Mouse (Mus musculus) liver, embryonic 16.5 days (tissue): ENCODE measurements at regions not wholly inside any gene's neighbourhood (a gene's known extent, or its start where the extent isn't known, plus 50 kb on each side); places are given as distances from the start of the nearest gene placed in this dataset.

Source experiments
- ATAC-seq: fragments of 200-750 bp; cut with Nextera tagmentation; 2 replicates; pipeline ENCODE4 v1.8.0; 2017; ENCODE audit warnings: low read depth, mild to moderate bottlenecking, moderate number of reproducible peaks, moderate library complexity
- H3K27ac ChIP-seq: fragments of 300-500 bp; sonication (generic); 2 replicates; pipeline ENCODE4 v1.5.1; 2014; ENCODE audit warnings: mild to moderate bottlenecking, low read length
- H3K27me3 ChIP-seq: fragments of 300-500 bp; sonication (generic); 2 replicates; pipeline ENCODE4 v1.6.1; 2014; ENCODE audit warnings: low read depth, low read length, mixed read lengths; ENCODE audit not compliant: control insufficient read depth, insufficient read depth
- H3K36me3 ChIP-seq: fragments of 300-500 bp; sonication (generic); 2 replicates; pipeline ENCODE4 v1.6.1; 2014; ENCODE audit warnings: mild to moderate bottlenecking; ENCODE audit not compliant: control insufficient read depth, insufficient read depth
- H3K4me1 ChIP-seq: fragments of 300-500 bp; sonication (generic); 2 replicates; pipeline ENCODE4 v1.6.1; 2014; ENCODE audit warnings: low read depth, low read length, mixed read lengths; ENCODE audit not compliant: control insufficient read depth
- H3K4me2 ChIP-seq: fragments of 300-500 bp; sonication (generic); 2 replicates; pipeline ENCODE4 v1.6.1; 2014; ENCODE audit warnings: low read depth, low read length, mixed read lengths
- H3K4me3 ChIP-seq: fragments of 300-500 bp; sonication (generic); 2 replicates; pipeline ENCODE4 v1.5.1; 2014; ENCODE audit warnings: low read depth, mild to moderate bottlenecking, low read length
- H3K9ac ChIP-seq: fragments of 300-500 bp; sonication (generic); 2 replicates; pipeline ENCODE4 v1.6.1; 2014; ENCODE audit warnings: low read depth, low read length
- H3K9me3 ChIP-seq: fragments of 300-500 bp; sonication (generic); replicated peaks from 2 replicates; pipeline ENCODE4 v1.6.1; 2016; ENCODE audit warnings: low read length; ENCODE audit not compliant: control insufficient read depth
- WGBS: fragments of 180-500 bp; shearing (Covaris S2); extraction: QIAGEN DNeasy Blood & Tissue Kit; methylation state at CpG from one replicate; pipeline ENCODE4 v1.1.7; 2014; ENCODE audit not compliant: insufficient replicate concordance; 5-methylcytosine and 5-hydroxymethylcytosine counted together

GRCm38 (mm10) chr10:60952495-60952894, 121.1 kb upstream of the Unc5b start:
- no peak overlapping the region for H3K27ac ChIP-seq
- no peak overlapping the region for H3K4me2 ChIP-seq
- no peak overlapping the region for H3K4me3 ChIP-seq
- no peaks in the 10 kb centered on the region for H3K9me3 ChIP-seq
- no peak for ATAC-seq
- WGBS, result 20% methylated on average over 7 of the region's 7 CpGs
- H3K27me3 ChIP-seq, result no peaks in the 10 kb centered on the region
- H3K36me3 ChIP-seq, result no peaks in the 10 kb centered on the region
- H3K9ac ChIP-seq, result no peak overlapping the region
- H3K4me1 ChIP-seq, result no peaks in the 10 kb centered on the region

DNA sequence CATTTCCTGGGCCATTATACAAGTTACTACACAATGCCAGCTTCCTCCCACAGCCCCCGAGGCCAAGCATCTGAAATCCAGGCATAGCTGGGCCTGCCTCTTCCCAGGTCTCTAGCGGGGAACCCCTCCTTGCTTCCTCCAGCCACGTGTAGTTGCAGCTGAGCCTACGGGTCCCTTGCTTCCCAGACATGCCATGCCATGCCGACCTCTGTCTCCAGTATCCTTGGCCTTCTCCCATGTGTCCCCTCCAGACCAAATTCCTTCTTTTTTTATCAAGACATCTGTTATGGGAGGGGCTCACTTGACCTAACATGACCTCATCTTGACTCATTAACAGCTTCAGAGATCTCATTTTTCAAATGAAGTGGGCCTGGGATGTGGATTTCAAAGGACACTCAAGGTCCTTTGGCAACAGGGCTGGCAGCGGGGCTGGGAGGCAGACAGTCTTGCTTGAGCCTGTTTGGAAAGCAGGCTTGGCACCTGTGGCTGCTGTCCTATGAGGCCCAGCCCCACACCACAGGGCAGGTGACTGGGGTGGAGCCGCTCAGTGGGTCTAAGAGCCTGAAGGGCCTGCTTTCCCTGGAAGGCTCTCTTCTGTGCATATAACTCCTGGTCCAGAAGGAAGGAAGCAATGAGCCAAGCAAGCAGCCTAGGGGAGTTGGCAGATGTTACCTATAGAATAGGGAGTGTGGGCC, 117.7 kb upstream of the Unc5b start:
- Histone ChIP-seq H3K27me3 (no peaks in the 10 kb centered on the region), H3K4me3 (no peak overlapping the region), H3K27ac (no peak overlapping the region), H3K4me2 (no peak overlapping the region), H3K9me3 (no peaks in the 10 kb centered on the region), H3K36me3 (no peaks in the 10 kb centered on the region), H3K4me1 (no peaks in the 10 kb centered on the region), H3K9ac (no peak overlapping the region)
- ATAC-seq, result no peak
- WGBS, result 35% methylated on average over 7 of the region's 7 CpGs

GRCm38 (mm10) chr10:60943074-60943473, 111.7 kb upstream of the Unc5b start:
- Histone ChIP-seq H3K27ac (no peak overlapping the region), H3K9ac (no peak overlapping the region), H3K4me1 (no peaks in the 10 kb centered on the region), H3K9me3 (no peaks in the 10 kb centered on the region), H3K27me3 (no peaks in the 10 kb centered on the region), H3K36me3 (no peaks in the 10 kb centered on the region), H3K4me3 (no peak overlapping the region), H3K4me2 (no peak overlapping the region)
- 45% methylated on average over 6 of the region's 6 CpGs for WGBS
- no peak for ATAC-seq

DNA sequence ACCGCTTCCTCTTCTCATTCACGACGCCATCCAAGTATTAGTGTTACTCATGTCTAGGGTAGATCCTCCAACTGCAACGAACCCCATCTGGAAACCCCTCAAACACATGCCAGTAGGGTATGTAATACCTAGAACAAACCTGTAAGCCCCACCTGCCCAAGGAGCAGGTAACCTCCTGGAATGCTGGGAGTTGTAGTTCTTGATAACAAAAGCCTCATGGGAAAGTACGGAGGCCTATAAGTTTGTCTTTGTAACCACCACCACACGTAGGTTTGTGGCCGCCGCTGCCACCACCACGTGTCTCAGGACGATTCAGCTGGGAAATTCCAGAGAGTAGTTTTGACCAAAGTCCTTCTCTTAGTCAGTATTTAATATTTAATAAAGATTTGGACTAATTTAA, 107.4 kb upstream of the Unc5b start:
- H3K9ac ChIP-seq, result no peak overlapping the region
- no peaks in the 10 kb centered on the region for H3K36me3 ChIP-seq
- no peak overlapping the region for H3K4me3 ChIP-seq
- H3K4me1 ChIP-seq, result no peaks in the 10 kb centered on the region
- H3K4me2 ChIP-seq, result no peak overlapping the region
- H3K27ac ChIP-seq, result no peak overlapping the region
- ATAC-seq, result no peak
- 57% methylated on average over 10 of the region's 10 CpGs for WGBS
- no peaks in the 10 kb centered on the region for H3K9me3 ChIP-seq
- H3K27me3 ChIP-seq, result no peaks in the 10 kb centered on the region

- Histone ChIP-seq H3K36me3 (no peaks in the 10 kb centered on the region), H3K4me2 (no peak overlapping the region), H3K27ac (no peak overlapping the region), H3K4me1 (no peaks in the 10 kb centered on the region; the same call in 1 of the 2 replicates), H3K4me3 (no peak overlapping the region), H3K27me3 (no peaks in the 10 kb centered on the region), H3K9ac (no peak overlapping the region), H3K9me3 (no peaks in the 10 kb centered on the region)
- ATAC-seq, result no peak
- WGBS, result 58% methylated on average over 7 of the region's 7 CpGs
These were observed 106.1 kb upstream of the Unc5b start for GRCm38 (mm10) chr10:60937517-60937866.

DNA sequence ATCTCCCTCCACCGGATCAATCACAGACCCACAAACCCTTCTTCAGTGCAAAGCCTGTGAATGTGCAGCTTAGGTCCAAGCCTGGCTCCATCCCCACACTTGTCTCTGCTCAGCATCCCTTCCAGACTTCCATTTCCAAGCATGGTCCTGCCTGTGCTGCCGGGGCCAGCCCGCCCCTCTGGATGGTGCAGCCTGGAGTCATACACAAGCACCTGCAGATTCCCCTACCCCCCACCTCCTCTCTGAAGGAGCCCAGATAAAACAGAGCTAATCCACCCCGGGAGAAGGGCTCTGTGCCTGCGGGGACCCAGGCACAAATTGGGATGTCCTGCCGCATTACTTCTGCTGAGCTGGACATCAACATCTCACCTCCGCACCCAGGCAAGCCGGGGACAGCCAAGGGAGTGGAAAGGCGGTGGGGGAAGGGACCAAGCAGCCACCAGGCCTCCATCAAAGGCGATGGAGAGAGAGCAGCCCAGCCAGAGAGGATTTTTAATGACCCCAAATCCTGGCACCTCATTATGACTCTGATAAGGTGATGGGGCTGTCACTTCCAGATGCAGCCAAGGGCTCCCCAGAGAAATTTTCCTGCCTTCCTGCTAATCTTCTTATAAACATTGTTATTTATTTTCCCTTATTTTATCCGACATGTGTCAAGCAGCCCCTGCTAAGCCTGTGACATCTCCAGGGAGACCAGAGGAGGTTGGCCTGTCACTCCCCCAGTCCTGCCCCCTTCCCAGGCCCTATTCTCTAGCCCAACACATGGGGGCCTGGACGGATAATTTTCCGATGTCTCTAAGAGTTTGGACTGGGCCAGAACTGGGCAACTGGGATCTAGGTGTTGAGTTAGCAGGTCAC, 105.5 kb upstream of the Unc5b start:
- no peaks in the 10 kb centered on the region for H3K36me3 ChIP-seq
- no peaks in the 10 kb centered on the region; the same call in 1 of the 2 replicates for H3K4me1 ChIP-seq
- no peak overlapping the region for H3K9ac ChIP-seq
- 37% methylated on average over 13 of the region's 13 CpGs for WGBS
- H3K27ac ChIP-seq, result no peak overlapping the region
- H3K27me3 ChIP-seq, result no peaks in the 10 kb centered on the region
- H3K4me3 ChIP-seq, result no peak overlapping the region
- no peak for ATAC-seq
- H3K4me2 ChIP-seq, result no peak overlapping the region
- H3K9me3 ChIP-seq, result no peaks in the 10 kb centered on the region

DNA sequence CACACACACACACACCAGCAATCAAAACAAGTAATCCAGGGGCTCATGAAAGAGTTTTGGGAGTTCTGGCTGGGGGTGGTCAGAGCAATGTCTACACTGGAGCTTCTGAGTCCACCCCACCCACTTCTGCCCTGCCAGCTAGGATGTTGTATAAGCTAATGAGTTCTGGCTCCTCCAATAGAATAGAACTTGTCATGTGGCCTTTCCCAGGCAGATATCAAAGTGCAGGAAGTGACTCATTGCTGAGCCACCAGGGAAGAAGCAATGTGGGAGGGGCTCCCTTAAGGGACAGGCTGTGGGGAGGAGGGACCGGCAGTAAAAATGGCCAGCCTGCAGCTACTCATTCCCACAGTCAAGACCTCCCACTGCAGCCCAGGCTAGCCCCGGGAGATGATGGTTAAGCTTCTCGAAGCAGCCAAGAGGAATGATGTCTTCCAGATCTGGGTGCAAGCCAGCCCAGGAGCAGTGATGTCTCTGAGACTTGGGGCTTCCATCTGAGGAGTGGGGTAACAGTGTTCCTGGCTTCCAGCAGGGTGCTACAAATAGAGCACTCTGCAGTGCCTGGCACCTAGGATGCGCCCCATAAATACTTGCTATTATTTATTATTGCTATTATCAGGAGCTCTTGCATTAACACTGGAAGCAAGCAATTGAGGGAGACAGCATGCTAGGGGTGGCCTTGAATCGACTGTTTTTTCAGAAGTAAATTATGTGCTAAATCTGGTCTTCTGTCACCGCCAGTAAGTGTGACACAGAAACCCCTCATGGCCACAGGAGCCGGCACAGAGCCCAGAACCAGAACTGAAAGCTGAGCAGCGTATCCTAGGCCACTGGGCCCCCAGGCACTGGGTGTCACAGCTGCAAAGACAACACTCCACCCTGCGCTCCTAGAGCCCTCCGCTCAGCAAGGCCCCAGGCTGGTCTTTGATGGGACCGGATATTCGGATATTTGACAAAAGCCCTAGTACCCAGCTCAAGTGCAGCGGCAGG, 103.2 kb upstream of the Unc5b start:
- whole genome bisulfite sequencing, result 46% methylated on average over 13 of the region's 13 CpGs
- H3K9ac ChIP-seq, result no peak overlapping the region
- peak; percentile 57 for ATAC-seq
- H3K4me2 ChIP-seq, result no peak overlapping the region
- no peak overlapping the region for H3K4me3 ChIP-seq
- H3K9me3 ChIP-seq, result no peaks in the 10 kb centered on the region
- H3K4me1 ChIP-seq, result no peaks in the 10 kb centered on the region; the same call in 1 of the 2 replicates
- H3K27me3 ChIP-seq, result no peaks in the 10 kb centered on the region
- H3K36me3 ChIP-seq, result no peaks in the 10 kb centered on the region
- no peak overlapping the region; the same call in 1 of the 2 replicates for H3K27ac ChIP-seq

DNA sequence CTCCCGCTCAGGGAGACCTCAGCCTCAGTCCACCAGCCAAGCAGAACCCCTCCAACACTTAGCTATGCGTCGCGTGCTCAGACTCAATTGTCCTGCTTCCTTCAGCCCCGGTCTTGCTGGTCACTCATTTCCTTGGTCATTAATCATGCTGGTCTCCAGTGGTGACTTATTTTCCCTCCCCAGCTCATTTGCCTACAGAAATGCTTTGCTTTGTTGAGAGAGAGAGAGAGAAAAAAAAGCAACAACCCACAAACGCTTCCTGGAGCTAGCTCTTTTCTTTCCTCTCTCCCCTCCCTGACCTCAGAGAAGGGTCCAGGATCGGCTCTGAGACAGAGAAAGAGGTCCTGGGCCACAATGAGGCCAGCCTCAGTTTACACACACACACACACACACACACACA, 102.5 kb upstream of the Unc5b start:
- Histone ChIP-seq H3K4me3 (no peak overlapping the region), H3K4me2 (no peak overlapping the region), H3K4me1 (no peaks in the 10 kb centered on the region; the same call in 1 of the 2 replicates), H3K27me3 (no peaks in the 10 kb centered on the region), H3K9ac (no peak overlapping the region), H3K9me3 (no peaks in the 10 kb centered on the region), H3K27ac (no peak overlapping the region; the same call in 1 of the 2 replicates), H3K36me3 (no peaks in the 10 kb centered on the region)
- peak; percentile 37; the same call in 1 of the 2 replicates for ATAC-seq
- WGBS, result 21% methylated on average over 7 of the region's 7 CpGs
